Mouse (Mus musculus) liver, adult 2 months (tissue): ENCODE results near the gene 4921507P07Rik.

ENCODE experiments used
- CTCF ChIP-seq: fragments of 200-500 bp; IDR thresholded peaks from 2 replicates; pipeline ENCODE4 v1.5.1; 2011; ENCODE audit warnings: low read depth, low read length, control low read depth
- POLR2A ChIP-seq: fragments of 200-500 bp; IDR thresholded peaks from 2 replicates; pipeline ENCODE4 v1.6.1; 2011; ENCODE audit warnings: low read length, control low read depth; ENCODE audit not compliant: insufficient read depth; ENCODE audit errors: extremely low read depth

DNA sequence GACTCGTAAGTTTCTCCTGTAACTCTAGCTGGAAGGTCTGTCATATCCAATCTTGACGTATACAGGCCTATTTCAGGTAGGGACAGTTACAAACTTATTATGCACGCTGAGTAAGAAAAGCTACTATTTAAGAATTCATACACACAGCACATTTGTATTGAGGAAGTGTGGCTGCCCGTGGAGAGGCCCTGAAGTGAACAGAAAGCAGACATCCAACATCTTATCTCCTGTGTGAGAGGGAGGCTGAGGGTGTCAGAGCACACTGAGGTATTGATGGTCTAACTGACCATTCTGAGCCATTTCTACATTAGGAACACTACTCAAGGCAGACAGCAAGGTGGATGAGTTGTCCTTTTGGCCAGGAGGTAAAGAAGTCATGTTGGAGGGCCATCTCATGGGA lies 37.6 kb downstream of the 4921507P07Rik start:
- TF ChIP-seq CTCF (no peak), POLR2A (no peak)
